Mouse (Mus musculus) cerebellum, adult 2 months (tissue): ENCODE data around the gene Snf8. TPM values are rescaled to one million over a fixed set of nuclear protein-coding genes. Genes with fewer than 3 reads are reported as not detected.
A peak's percentile ranks its signal among the peaks of the same experiment; 100 is the strongest.

Experiments
- DNase-seq, 2 experiments: peaks; one replicate each; pipeline ENCODE4 v3.0.0; 2021
- H3K27ac ChIP-seq: fragments of 200-500 bp; 2 replicates; pipeline ENCODE4 v1.5.1; 2012; ENCODE audit warnings: low read length, control low read depth, inconsistent platforms; ENCODE audit not compliant: insufficient read depth
- H3K27me3 ChIP-seq: fragments of 200-500 bp; 2 replicates; pipeline ENCODE4 v1.6.1; 2012; ENCODE audit warnings: inconsistent platforms, mild to moderate bottlenecking, low read length, moderate library complexity; ENCODE audit not compliant: control insufficient read depth, insufficient read depth
- H3K4me1 ChIP-seq: fragments of 200-500 bp; 2 replicates; pipeline ENCODE4 v1.6.1; 2011; ENCODE audit warnings: low read length; ENCODE audit not compliant: control insufficient read depth, insufficient read depth
- H3K4me3 ChIP-seq: fragments of 200-500 bp; replicated peaks from 2 replicates; pipeline ENCODE3; 2011; ENCODE audit warnings: mild to moderate bottlenecking, low read depth, low read length, control low read depth; ENCODE audit not compliant: insufficient read depth
- CTCF ChIP-seq: fragments of 200-500 bp; IDR thresholded peaks from 2 replicates; pipeline ENCODE4 v1.5.1; 2011; ENCODE audit warnings: low read depth, mild to moderate bottlenecking, control low read depth, low read length, moderate library complexity, borderline replicate concordance; ENCODE audit not compliant: insufficient read depth
- POLR2A ChIP-seq: fragments of 200-500 bp; IDR thresholded peaks from 2 replicates; pipeline ENCODE4 v1.6.1; 2011; ENCODE audit warnings: low read length, control low read depth, borderline replicate concordance; ENCODE audit not compliant: insufficient read depth
- WGBS: fragments of 180-500 bp; shearing (Covaris S2); methylation state at CpG from one replicate; pipeline ENCODE4 v1.1.7; 2018; 5-methylcytosine and 5-hydroxymethylcytosine counted together
- polyA plus RNA-seq: library from polyadenylated mRNA; depleted of rRNA; stranded (reverse); fragments of >200 nt; gene quantifications from 2 replicates; pipeline ENCODE4 v1.2.3, GENCODE M21; 2012; rRNA removed

Snf8 gene
- polyA plus RNA-seq, 1 experiment = 83.5 TPM

DNA sequence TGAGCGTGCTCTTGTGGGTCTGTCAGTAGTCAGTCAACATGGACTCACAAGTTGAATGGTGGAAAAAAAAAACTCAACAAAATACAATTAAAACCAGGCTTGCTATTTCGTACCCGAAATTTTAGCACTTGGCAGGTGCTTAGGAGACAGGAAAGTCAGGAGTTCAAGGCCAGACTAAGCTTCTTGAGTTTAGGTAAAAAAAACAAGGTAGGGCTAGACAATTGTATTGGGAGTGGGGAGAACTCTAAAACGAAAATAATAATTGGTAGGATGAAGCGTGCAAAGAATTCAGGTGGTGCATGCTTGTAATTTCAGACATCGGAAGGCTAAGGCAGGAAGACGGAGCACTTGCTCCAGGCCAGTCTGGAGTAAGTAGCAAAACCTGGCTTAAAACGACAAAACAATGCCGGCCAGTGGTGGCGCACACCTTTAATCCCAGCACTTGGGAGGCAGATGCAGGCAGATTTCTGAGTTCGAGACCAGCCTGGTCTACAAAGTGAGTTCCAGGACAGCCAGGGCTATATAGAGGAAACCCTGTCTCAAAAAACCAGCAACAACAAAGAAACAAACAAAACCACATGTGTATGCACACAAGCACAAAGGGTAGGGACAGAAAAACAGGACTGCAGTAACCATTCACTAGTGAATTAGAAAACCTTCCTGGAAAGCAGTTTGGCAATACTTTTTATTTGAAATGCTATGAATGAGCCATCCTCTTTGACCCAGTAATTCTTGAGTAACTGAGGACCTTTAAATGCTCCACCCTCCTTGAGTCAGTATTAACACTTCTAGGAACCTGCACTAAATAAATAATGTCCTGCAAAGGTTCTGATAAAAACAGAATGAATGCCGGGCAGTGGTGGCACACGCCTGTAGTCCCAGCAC, 41.8 kb downstream of the Snf8 start:
- H3K27me3 ChIP-seq = no peaks in the 10 kb centered on the region
- DNase-seq = peak in 1 of 2 experiments; percentile 26
- 65% methylated on average over 13 of the region's 13 CpGs for WGBS
- TF ChIP-seq POLR2A (no peak), CTCF (no peak)
- peak overlapping the region; percentile 52 for H3K4me3 ChIP-seq
- H3K4me1 ChIP-seq = peaks cover 2% of the 10 kb centered on the region; the same call in 1 of the 2 replicates
- peak overlapping the region; percentile 2; the same call in 1 of the 2 replicates for H3K27ac ChIP-seq

DNA sequence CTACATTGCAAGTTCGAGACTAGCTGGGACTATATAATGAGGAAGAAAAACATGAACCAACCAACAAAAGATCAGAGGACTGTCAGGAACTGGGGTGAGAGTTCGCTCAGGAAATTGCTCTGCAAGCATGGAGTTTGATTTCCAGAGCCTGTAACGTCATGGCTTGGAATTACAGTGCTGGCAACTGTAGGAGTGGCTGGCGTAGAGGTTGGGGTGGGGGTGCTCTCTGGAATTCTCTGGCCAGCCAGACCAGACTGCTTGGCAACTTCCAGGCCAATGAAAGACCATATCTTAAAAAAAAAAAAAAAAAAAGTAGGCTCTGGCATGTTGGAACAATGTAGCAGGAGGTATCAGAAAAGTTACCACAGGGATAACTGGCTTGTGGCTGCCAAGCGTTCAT, 46.1 kb downstream of the Snf8 start:
- Histone ChIP-seq H3K27me3 (no peaks in the 10 kb centered on the region), H3K4me1 (no peaks in the 10 kb centered on the region), H3K27ac (no peak overlapping the region), H3K4me3 (no peak overlapping the region)
- TF ChIP-seq POLR2A (no peak), CTCF (no peak)
- WGBS = 58% methylated on average over 5 of the region's 5 CpGs
- DNase-seq = no peak

DNA sequence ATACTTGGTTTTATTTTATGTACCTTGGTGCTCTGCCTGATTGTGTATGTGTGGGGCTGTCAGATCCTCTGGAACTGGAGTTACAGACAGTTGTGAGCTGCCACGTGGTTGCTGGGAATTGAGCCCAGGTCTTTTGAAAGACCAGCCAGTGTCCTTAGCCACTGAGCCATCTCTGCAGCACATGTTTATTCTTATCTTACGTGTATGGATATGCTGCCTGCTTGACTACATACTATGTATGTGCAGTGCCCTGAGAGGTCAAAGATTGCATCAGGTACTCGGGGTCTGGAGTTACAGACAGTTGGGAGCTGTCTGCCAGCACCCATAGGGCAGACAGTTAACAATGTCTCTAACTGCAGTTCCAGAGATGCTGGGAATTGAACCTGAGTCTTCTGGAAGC, 48.0 kb downstream of the Snf8 start:
- Histone ChIP-seq H3K27me3 (no peaks in the 10 kb centered on the region; the same call in 1 of the 2 replicates), H3K4me3 (no peak overlapping the region), H3K4me1 (no peaks in the 10 kb centered on the region), H3K27ac (no peak overlapping the region)
- no peak for DNase-seq
- TF ChIP-seq POLR2A (no peak), CTCF (no peak)
- WGBS = 52% methylated on average over 3 of the region's 3 CpGs

DNA sequence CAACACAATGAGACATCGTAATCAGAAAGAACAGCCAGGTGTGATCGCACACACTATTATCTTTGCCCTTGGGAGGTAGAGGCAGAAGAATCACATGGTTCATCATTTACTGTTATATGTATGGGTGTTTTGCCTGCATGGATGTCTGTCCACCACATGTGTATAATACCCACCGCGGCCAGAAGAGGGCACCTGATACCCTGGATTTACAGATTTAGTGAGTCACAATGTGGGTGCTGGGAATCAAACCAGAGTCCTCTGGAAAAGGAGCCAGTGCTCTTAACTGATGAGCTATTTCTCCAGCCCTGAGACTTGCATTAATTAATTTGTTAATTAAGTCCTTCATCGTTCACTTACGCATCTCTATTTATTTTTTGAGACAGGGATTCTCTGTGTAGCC, 53.3 kb downstream of the Snf8 start:
- DNase-seq = no peak
- H3K27ac ChIP-seq = no peak overlapping the region
- H3K4me1 ChIP-seq = no peaks in the 10 kb centered on the region
- no peak for TF ChIP-seq POLR2A
- no peak for TF ChIP-seq CTCF
- H3K4me3 ChIP-seq = no peak overlapping the region
- WGBS = 92% methylated on average over 6 of the region's 6 CpGs
- H3K27me3 ChIP-seq = no peaks in the 10 kb centered on the region; the same call in 1 of the 2 replicates

GRCm38 (mm10) chr11:96091073-96091472, 56.4 kb downstream of the Snf8 start:
- 74% methylated on average over 2 of the region's 2 CpGs for WGBS
- no peak for DNase-seq
- Histone ChIP-seq H3K4me3 (no peak overlapping the region), H3K27ac (no peak overlapping the region), H3K4me1 (no peaks in the 10 kb centered on the region), H3K27me3 (no peaks in the 10 kb centered on the region; the same call in 1 of the 2 replicates)
- TF ChIP-seq CTCF = peak; percentile 19; the same call in 1 of the 2 replicates
- no peak for TF ChIP-seq POLR2A

GRCm38 (mm10) chr11:96092674-96093291, 58.1 kb downstream of the Snf8 start:
- WGBS = 44% methylated on average over 7 of the region's 7 CpGs
- Histone ChIP-seq H3K4me3 (no peak overlapping the region), H3K27me3 (no peaks in the 10 kb centered on the region; the same call in 1 of the 2 replicates), H3K4me1 (no peaks in the 10 kb centered on the region), H3K27ac (no peak overlapping the region)
- no peak for TF ChIP-seq CTCF
- TF ChIP-seq POLR2A = no peak
- DNase-seq = no peak

GRCm38 (mm10) chr11:96093361-96093760, 58.7 kb downstream of the Snf8 start:
- TF ChIP-seq POLR2A (no peak), CTCF (peak; percentile 87)
- no peaks in the 10 kb centered on the region; the same call in 1 of the 2 replicates for H3K27me3 ChIP-seq
- DNase-seq = peak; percentile 23 to 37
- H3K27ac ChIP-seq = no peak overlapping the region
- H3K4me1 ChIP-seq = no peaks in the 10 kb centered on the region
- H3K4me3 ChIP-seq = no peak overlapping the region
- WGBS = 12% methylated on average over 3 of the region's 3 CpGs

Other genes with a start within 250 kb of the Snf8 start
- 110 and 122 TPM in 2 replicates for gene Phospho1, start 210.4 kb upstream of the Snf8 start, polyA plus RNA-seq
- 3.5 and 5.4 TPM in 2 replicates for gene Gngt2, start 197.7 kb upstream of the Snf8 start, polyA plus RNA-seq
- gene Abi3, start 192.4 kb upstream of the Snf8 start, polyA plus RNA-seq = 3.2 and 3.9 TPM in 2 replicates
- not detected in 2 replicates for gene B4galnt2, start 120.0 kb upstream of the Snf8 start, polyA plus RNA-seq
- gene Igf2bp1, start 28.9 kb upstream of the Snf8 start, polyA plus RNA-seq = not detected in 2 replicates
- gene Gip, start 10.3 kb upstream of the Snf8 start, polyA plus RNA-seq = not detected in 2 replicates
- gene Ube2z, start 30.5 kb downstream of the Snf8 start, polyA plus RNA-seq = 56.0 and 56.8 TPM in 2 replicates
- 696 and 758 TPM in 2 replicates for gene Atp5g1, start 40.8 kb downstream of the Snf8 start, polyA plus RNA-seq
- 0.08 TPM in 1 of 2 replicates, not detected in the other for gene Calcoco2, start 77.1 kb downstream of the Snf8 start, polyA plus RNA-seq
- gene Ttll6, start 98.9 kb downstream of the Snf8 start, polyA plus RNA-seq = 0.39 and 0.52 TPM in 2 replicates
- gene Hoxb13, start 159.4 kb downstream of the Snf8 start, polyA plus RNA-seq = not detected in 2 replicates
- not detected in 2 replicates for gene Hoxb9, start 236.6 kb downstream of the Snf8 start, polyA plus RNA-seq
- gene Hoxb8, start 247.0 kb downstream of the Snf8 start, polyA plus RNA-seq = 0.11 and 1.0 TPM in 2 replicates